Mouse (Mus musculus): Measurements from ENCODE around the gene Zfp110.
A peak's percentile ranks its signal among the peaks of the same experiment; 100 is the strongest.

Gene Zfp110

DNA sequence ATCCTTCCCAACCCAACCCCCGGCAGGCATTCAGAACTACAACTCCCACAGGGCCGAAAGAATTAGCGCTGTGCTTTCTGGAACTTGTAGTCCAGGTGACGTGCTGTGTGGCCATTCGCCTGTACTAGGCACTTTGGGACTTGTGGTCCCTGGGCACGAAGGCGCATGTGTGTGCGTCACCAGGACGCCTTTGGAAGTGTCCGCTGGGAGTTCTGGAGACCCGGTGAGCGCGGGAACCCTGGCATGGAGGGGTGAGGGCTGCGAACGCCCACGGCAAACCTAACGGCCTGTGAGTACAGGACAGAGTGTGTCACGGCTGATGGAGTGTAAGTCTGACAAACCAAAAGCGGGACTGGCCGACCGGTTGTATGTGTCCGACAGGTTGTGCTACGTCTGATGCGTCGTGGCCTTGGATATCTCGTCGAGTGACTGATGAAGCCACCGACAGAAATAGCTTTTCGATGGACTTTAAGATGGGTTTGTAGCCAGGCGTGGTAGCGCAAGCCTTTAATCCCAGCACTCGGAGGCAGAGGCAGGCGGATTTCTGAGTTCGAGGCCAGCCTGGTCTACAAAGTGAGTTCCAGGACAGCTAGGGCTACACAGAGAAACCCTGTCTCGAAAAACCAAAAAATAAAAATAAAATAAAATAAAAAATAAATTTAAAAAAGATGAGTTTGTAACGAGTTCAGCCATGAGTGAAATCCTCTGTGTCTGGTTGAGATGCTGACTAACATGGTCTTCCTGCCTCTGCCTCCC lies 63.3 kb downstream of the Zfp110 start, which contains the start of gene Zscan22:
Gene Zscan22 (plus strand): TSS at position 161 of the 756 bp plus-strand sequence.
- peak; percentile 87 for DNase-seq (ENCODE audit: low read depth)
